Mouse (Mus musculus): Measurements from ENCODE around the gene Eif2s3x. TPM values are rescaled to one million over a fixed set of nuclear protein-coding genes. Genes with fewer than 3 reads are reported as not detected.

Eif2s3x gene
- polyA plus RNA-seq (2017; shearing (Covaris generic)), result 10 to 100 TPM; 36.9 to 41.6 TPM

DNA sequence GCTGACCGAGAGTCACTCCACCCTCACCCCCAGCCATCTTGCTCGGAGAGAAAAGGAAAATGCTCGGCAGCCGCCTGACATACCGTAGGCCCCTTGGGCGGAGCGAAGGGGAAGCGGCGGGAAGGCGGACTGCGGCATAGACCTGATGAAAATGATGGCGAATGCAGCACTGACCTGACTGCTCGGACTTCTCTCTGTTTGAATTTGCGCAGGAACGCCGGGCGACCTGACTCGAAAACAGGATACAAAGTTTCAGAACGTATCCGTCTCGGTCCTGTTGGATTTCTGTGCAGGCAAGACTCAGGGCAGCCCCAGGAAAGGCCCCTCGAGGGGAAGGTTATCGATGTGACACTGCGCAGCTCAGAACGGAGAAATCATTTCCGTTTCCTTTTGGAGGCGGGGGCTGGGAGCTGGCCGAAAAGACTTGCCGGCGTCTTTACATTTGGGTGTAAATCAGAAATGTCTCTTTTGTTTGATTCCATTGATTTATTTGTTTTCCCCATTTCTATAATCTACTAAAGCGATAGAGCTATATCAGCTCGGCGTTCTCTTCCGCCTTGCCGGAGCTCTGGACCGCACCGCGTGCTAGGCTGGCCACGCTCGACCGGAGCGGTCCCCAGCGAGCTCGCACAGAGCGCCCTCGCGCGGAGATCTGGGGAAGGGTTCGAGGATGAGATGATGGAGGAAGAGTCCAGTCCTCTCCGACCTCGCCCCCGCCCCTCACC, at the start of gene Eif2s3x:
Eif2s3x (minus strand) TSS at position 266 of the 725 bp plus-strand sequence.

GRCm38 (mm10) chrX:94234532-94235189, 22.0 kb upstream of the Eif2s3x start, which contains the start of gene Klhl15:
Klhl15 (plus strand) TSS chrX:94234599.

Other genes starting within 250 kb of the Eif2s3x start
- gene AU015836, start 244.2 kb downstream of the Eif2s3x start, polyA plus RNA-seq (2017; shearing (Covaris generic)), result not detected
- gene Zfx, start 89.2 kb downstream of the Eif2s3x start, polyA plus RNA-seq (2017; shearing (Covaris generic)), result 10 to 100 TPM; 26.8 to 35.7 TPM
- gene Klhl15, start 21.7 kb upstream of the Eif2s3x start, polyA plus RNA-seq (2017; shearing (Covaris generic)), result 1 to 10 TPM; 7.9 to 9.6 TPM
- gene Fam90a1b, start 153.9 kb upstream of the Eif2s3x start, polyA plus RNA-seq (2017; shearing (Covaris generic)), result under 1 TPM; 0.05 to 0.37 TPM
- 10 to 100 TPM; 13.4 to 18.5 TPM for gene Apoo, start 154.3 kb upstream of the Eif2s3x start, polyA plus RNA-seq (2017; shearing (Covaris generic))

Measured in inflammation-experienced regulatory T-cells (primary cell).